Mouse (Mus musculus) MEL (cell line): ENCODE data around the gene Esf1.

Experiments used
- CTCF ChIP-seq, 3 experiments: IDR thresholded peaks in 2 of 3; conservative IDR thresholded peaks in 1 of 3; 2 replicates each; pipeline ENCODE4 v1.5.1; 2011 to 2012; ENCODE audit warnings: low read length in 3 of 3, low read depth in 2 of 3, mild to moderate bottlenecking in 2 of 3, improper control_type of control experiment in 1 of 3, inconsistent platforms in 1 of 3, mixed read lengths in 1 of 3, moderate library complexity in 1 of 3; ENCODE audit not compliant: control insufficient read depth in 1 of 3, insufficient read depth in 1 of 3, poor library complexity in 1 of 3, severe bottlenecking in 1 of 3
- EP300 ChIP-seq, 2 experiments: IDR thresholded peaks; 2 replicates each; pipeline ENCODE4 v1.6.1; 2011; ENCODE audit warnings: improper control_type of control experiment in 2 of 2, low read length in 2 of 2, low read depth in 1 of 2, mild to moderate bottlenecking in 1 of 2
- ETS1 ChIP-seq: IDR thresholded peaks from 2 replicates; pipeline ENCODE4 v1.6.1; 2012; ENCODE audit warnings: low read depth, mild to moderate bottlenecking, inconsistent platforms, low read length, improper control_type of control experiment, moderate library complexity
- GABPA ChIP-seq: IDR thresholded peaks from 2 replicates; pipeline ENCODE4 v1.6.1; 2012; ENCODE audit warnings: low read depth, mild to moderate bottlenecking, inconsistent platforms, low read length, improper control_type of control experiment, moderate library complexity
- GATA1 ChIP-seq: IDR thresholded peaks from 2 replicates; pipeline ENCODE4 v1.6.1; 2011; ENCODE audit warnings: low read depth, low read length, improper control_type of control experiment
- HCFC1 ChIP-seq: IDR thresholded peaks from 2 replicates; pipeline ENCODE4 v1.6.1; 2012; ENCODE audit warnings: low read depth, mild to moderate bottlenecking, inconsistent platforms, low read length, improper control_type of control experiment, moderate library complexity
- JUND ChIP-seq: IDR thresholded peaks from 2 replicates; pipeline ENCODE4 v1.6.1; 2011; ENCODE audit warnings: low read depth, mild to moderate bottlenecking, improper control_type of control experiment, low read length
- POLR2A ChIP-seq, 2 experiments: IDR thresholded peaks; 2 replicates each; pipeline ENCODE4 v1.6.1; 2011 to 2012; ENCODE audit warnings: low read length in 2 of 2, mild to moderate bottlenecking in 2 of 2, control low read depth in 1 of 2, improper control_type of control experiment in 1 of 2, low read depth in 1 of 2, moderate library complexity in 1 of 2; ENCODE audit not compliant: control insufficient read depth in 1 of 2, insufficient read depth in 1 of 2, poor library complexity in 1 of 2
- RAD21 ChIP-seq: IDR thresholded peaks from 2 replicates; pipeline ENCODE4 v1.6.1; 2011; ENCODE audit warnings: mild to moderate bottlenecking, low read depth, low read length, improper control_type of control experiment

GRCm38 (mm10) chr2:140097131-140097591, 73.2 kb downstream of the Esf1 start:
- TF ChIP-seq EP300 (IDR thresholded peaks at IDR 0.05; ENCODE audit: low read depth in 1 of 2, low read length in 2 of 2) = no peak
- TF ChIP-seq ETS1 = no peak
- no peak for TF ChIP-seq CTCF (IDR thresholded peaks at IDR 0.05 in 2 of 3, conservative IDR thresholded peaks at IDR 0.05 in 1 of 3; ENCODE audit: control insufficient read depth in 1 of 3, insufficient read depth in 1 of 3, low read depth in 2 of 3, low read length in 3 of 3, poor library complexity in 1 of 3, severe bottlenecking in 1 of 3)
- TF ChIP-seq POLR2A (IDR thresholded peaks at IDR 0.05; ENCODE audit: control insufficient read depth in 1 of 2, insufficient read depth in 1 of 2, low read depth in 1 of 2, low read length in 2 of 2, poor library complexity in 1 of 2) = no peak
- TF ChIP-seq GATA1 = no peak
- no peak for TF ChIP-seq JUND
- no peak for TF ChIP-seq GABPA
- no peak for TF ChIP-seq HCFC1
- TF ChIP-seq RAD21 = no peak
